Mouse (Mus musculus) neural tube, embryonic 10.5 days (tissue): ENCODE results near the gene Srarp.

Source experiments
- DNase-seq: peaks from one replicate; pipeline ENCODE4 v3.0.0-alpha.2; 2017; ENCODE audit warnings: low spot score; ENCODE audit errors: extremely low spot score

Srarp gene

DNA sequence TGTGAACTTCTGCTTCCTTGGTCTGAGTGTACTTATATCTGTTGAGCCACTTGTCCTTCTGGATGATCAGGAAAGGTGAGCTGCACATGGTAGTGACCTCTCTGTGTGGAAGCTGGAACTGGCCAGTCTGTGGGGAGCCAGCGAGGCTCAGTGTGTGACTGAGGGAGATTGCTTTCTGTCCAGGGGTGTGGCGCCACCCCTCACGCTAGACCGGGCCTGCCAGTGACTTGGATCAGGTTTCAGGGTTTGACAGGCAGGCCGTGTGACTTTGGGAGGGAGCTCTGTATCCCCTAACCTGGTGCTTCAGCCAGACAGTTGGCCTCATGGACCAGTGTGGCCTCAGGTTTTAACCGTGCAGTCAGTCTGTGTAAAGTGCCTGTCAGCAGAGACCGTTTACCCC lies 22.3 kb upstream of the Srarp start:
- no peak for DNase-seq

DNA sequence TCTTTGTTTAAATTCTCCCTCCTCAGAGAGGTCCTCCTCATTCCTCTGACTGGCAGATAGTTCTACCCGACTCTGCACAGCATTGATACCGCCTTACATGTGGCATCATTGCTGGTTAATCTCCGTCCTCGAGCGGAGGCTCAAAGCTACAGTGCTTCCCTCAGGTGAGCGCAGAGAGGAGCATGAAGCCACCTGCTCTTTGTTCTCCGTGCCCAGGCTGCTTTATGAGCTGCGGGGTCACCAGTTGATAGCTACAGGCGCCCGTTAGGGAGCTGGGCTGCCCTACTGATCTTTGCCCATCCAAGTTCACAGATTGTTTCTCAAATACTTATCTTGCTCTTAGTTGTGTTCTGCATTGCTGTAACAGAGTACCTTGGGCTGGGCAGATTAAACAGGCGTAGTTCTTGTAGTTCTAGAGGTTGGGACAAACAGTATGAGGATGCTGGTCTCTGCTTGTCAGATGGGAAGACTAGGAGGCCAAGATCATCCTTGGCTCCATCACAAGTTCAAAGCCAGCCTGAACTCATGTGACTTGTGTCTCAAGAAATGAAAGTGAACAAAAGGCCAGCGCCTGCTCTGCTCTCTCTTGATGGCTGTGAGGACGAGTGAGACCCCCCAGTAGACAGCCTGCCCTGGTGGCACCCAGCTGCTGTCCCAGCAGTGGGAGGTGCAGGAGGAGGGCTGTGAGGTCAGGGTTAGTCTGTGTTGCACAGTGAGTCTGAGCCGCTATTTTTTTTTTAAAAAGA lies 20.5 kb upstream of the Srarp start:
- DNase-seq, result no peak

DNA sequence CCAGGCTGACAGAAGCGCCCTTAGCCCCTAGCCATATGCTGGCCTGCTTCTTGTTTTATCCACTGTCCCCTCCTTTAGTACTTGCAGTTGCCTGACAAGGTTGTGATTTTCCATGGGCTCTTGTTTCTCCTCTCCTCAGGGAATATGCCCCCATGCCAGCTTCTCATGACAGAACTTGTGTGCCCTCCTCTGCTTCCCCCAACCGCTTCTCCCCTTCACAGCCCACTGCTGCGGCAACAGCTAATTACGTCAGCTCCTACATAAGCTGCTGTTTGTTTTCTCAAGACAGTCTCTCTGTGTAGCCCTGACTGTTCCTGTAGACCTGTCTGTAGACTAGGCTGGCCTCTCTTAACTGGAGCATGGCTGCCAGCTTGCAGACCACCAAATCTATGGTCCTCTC lies 19.6 kb upstream of the Srarp start:
- DNase-seq, result no peak

DNA sequence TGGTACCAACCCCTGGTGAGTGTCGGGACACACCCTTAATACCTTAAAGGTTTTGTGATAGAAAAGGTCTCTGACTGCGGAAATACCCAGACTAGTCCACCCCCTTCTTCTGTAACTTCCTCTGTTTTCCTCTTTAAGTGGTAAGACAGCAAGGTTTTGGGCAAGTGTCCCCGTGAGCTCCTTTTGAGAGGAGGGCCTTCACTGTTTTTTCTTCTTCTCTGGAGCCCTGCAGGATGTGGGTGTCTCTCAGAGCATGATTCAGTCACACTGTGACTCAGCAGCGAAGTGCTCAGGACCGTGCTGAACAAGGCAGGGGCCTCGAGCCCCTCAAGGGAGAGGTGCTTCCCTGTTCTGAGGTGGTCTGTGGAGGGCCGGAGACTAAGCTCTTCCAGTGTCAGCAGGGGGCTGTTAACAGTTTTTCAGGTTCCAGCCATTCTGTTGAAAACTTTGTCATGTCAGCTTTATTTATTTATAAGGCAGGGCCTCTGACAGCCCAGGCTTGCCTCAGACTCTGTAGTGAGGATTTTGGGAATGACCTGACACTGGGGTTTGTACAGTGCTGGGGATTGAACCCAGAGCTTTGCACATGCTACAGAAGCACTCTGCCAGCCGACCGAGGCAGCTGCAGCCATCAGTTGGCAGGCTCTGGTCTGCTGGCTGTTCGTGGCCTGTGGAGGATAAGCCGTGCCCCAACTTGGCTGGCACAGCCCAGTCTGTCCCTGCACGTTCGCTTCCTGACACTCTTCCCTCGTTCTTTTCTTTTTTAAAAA lies 18.9 kb upstream of the Srarp start:
- DNase-seq, result no peak

DNA sequence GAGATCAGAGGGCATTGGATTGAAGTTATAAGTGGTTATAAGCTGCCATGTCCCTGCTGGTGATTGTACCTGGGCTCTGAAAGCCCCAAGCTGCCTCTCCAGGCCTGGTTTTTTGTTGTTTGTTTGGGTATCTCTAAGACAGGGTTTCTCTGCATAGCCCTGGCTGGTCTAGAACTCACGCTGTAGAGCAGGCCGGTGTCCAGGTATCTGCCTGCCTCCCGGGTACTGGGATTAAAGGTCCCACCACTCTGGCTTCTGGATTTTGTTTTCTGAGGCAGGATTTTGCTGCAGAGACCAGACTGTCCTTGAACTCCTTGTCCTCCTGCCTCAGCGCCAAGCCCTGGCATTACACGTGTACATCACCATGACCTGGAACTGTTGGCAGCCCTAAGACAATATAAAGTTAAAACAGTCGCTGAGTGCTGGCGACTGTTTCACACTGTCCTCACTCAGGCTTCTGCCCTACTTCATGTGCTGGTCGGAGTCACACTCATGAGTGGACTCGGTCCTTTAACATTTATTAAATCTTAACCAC lies 16.1 kb upstream of the Srarp start:
- DNase-seq, result no peak

DNA sequence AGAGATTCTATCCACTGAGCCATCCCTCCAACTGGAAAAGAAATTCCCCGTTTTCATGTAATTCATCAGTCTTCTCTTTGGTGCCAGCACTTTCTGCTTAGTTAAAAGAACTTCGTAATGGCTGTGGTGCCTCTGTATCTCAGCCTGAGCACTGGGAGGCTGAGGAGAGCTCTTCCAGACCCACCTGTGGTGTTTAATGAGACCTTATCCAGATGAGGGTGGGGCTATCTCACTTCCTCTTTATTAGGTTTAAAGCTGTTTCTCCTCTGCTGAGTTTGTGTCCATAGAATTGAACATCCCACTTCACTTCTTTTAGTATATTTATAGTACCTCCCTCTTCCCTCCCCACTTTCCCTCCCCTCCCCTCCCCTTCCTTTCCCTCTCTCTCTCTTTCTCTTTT lies 15.3 kb upstream of the Srarp start:
- DNase-seq, result no peak

DNA sequence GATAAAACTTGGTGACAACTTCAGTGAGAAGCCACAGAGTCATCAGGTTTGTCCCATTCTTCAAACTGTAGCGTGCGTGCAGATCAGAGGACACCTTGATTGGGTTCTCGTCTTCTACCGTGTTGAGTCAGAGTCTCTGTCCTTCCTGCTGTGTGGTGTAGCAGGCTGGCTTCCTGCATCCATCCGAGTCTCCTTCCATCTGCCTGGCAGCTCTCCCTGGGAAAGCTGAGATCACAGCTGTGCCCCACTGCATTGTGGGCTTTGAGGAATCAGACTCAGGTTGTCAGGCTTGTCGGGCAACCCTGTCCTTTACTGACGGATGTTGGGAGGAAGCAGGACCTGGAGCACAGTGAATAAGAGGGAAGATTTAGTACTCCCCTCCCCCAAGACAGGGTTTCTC lies 10.3 kb upstream of the Srarp start:
- no peak for DNase-seq

DNA sequence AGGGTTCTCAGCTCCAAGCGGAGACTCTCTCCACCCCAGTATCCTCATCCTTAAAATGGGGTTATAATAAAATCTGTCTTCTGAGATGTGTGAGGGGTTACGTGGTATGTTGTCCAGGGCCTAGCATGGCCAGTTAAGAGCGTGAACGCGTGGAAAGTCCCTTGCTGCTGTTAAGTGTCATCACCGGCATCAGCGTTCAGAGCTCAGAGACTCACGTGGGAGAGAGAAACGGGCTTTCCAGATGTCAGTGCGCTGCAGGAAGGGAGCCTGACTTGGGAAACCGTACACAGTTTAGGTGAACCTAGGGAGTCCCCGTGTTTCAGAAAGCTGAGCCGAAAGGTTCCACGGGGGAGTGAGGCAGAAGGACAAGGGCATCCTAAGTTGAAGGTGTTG lies 9.4 kb upstream of the Srarp start:
- DNase-seq, result no peak

DNA sequence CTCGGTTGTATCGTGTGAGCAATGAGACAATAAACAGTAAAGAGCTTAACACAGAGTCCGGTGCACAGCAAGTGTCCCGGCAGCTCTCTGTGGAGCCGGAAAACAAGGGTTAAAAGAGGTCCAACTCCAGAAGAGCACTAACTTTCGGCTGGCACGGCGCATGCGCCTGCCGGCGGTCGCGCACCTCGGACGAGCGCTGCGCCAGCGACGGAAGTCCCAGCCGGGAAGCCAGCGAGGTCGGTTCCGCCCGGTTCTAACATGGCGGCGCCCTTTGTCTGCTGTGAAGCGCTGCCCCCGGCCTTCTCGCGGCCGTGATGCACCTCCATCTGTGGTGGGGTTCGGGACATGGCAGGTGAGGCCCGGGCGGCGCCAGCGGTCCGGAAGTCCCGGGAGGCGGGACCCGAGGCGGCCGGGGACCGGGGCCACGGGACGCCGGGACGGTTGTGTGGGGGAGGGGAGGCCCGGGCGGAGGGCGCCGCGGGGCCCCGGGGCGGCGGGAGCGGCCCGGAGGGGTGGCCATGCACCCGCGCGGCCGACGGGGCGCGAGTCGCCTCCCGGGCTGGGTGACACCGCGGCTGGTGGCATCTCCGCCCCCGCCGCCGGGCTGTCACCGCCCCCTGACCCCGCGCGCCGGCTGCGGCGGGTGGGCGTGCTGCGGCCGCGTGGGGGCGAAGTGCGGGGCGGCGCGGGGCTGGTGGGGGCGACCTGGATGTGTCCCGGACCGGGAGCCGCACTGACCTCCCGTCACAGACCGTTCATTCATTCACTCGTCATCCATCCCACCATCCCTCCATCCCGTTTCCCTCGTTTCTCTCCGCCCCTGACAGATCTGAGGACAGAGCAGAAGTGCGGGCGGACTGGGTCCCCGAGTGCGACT lies 8.8 kb upstream of the Srarp start, which contains the start of gene Zbtb17:
Gene Zbtb17 (plus strand): TSS at position 204 of the 877 bp plus-strand sequence.
- peak; percentile 92 for DNase-seq

DNA sequence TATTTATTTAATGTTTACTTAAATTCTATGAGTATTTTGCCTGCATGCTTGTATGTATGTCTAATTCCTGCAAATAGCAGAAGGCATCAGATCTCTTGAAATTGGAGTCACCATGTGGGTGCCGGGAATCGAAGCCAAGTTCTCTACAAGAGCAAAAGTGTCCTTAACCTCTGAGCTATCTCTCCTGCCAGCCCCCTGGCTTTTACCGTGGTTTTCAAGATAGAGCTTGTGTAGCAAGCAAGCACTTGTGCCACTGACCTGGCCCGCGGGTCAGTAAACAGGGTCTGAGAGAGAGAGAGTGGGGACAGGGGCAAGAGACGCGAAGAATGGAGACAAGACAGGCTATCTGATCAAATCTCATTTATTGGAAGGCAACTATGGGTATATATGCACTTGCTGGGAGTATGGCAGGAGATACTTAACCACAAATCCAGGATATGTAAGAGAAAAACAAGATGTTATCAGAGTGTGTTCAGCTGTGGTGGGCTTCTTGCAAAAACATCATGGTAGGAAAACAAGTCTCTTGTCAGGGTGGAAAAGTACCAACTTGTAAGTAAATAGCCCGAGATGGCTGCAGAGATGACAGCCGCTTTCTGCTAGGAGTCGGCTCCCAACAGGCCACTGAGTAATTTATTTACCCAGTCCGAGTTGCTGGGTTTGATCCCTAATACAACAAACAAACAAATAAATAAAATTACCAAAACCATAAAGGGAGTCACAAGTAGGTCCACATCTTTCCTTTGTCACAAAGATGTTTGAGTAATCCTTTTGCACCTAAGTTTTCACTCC lies 7.9 kb upstream of the Srarp start:
- DNase-seq, result no peak

DNA sequence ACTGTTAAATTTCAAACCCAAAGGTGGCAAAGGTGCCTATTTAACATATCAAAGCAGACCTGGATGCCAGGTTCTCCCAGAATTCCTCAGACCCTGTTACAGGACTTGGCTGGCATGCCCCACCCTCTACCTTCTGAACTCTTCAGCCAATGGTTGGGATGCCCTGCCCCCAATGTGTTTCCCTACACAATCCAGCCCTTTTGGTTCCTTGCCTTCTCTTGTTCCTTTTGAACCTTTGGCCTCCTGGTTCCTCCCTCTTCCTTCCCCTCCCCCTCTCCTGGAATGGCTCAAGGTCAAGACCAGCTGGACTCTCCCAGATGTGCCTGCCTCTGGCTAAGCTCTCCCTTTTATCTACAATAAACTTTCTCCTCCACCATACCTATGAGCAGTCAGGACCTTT lies 5.0 kb upstream of the Srarp start:
- no peak for DNase-seq

DNA sequence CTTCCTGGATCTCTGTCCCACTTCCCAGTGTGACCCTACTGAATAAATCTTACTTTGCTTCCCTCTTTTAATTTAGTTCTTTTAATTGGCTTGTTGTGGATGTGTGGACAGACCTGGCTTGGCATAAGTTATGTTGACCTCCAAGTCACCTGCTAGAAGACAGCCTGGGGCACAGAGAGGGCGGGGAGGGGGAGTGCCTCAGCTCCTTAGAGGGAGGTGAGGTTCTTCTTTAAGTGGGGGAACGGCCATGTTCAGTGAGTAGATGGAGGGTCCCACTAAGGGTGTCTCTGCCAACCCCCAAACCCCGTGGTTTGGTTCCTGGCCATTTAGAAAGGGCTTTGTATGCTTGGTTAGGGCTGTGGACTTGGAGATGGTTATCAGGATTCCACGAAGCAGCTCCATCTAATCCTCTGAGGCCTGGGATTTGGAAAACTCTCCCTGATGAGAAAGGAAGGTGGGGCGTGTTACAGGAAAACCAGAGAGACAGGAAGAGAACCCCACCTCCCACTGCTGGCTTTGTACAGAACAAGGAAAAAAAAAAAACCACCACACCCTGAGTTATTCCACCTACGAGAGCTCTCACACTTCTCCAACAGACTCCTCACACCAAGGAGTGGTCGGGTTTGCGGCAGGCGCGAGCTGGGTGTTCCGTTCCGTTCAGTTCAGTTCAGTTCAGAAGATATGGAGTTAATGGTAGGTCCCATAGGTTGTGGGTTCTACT lies 3.3 kb upstream of the Srarp start:
- DNase-seq, result no peak

DNA sequence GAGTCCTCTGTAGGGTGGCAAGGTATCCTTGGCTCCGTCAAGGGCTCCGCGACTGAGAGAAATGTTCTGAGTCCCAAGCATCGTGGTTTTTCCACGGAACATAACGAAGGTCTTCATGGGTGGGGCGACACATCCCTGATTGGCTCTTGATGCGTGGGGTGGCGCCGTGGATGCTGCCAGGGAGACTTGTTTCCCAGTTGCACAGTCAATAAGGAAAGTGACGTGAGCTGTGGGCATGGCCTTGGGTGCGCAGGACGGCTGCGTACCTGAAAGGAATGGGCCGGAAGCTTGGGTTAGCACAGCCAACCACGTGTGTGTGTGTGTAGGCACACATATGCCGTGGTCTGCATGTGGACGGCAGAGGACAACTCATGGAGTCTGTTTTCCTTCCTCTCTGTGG lies 2.7 kb downstream of the Srarp start:
- DNase-seq, result no peak

DNA sequence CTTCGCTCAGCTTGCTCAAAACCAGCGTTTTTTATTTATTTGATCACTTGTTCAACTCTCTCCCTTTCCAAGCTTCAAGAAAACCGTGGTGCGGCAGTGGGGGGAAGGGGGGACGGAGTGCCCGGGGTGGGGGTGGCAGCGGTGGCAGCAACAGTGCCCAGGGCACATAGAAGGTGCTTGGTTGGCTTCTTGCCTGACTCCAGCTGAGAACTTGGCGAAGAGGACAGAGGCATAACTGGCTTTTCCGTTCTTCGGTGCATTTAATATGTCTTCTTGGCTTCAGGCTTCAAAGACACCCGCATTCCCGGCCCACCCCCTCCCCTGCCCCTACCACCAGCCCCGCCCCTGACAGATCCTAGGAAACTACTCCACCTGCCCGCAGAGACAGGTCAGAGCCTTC lies 3.2 kb downstream of the Srarp start:
- no peak for DNase-seq

DNA sequence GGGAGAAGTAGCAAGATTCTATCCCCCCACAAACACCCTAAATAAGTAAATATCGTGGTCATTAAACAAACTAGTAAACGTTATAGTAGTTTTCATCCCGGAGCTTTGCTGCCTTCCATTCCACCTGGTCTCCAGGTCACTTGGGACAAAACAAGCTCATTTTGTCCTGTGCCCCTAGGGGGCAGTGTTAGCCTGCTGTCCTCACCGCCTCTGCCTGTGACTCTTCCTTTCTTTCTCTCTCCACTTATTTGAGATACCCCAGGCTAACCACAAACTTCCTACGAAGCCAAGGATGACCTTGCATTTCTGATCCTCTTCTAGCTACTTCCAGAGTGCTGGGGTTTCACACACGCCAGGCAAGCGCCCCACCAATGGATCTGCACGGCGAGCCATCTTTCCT lies 4.9 kb downstream of the Srarp start:
- DNase-seq, result peak; percentile 61

DNA sequence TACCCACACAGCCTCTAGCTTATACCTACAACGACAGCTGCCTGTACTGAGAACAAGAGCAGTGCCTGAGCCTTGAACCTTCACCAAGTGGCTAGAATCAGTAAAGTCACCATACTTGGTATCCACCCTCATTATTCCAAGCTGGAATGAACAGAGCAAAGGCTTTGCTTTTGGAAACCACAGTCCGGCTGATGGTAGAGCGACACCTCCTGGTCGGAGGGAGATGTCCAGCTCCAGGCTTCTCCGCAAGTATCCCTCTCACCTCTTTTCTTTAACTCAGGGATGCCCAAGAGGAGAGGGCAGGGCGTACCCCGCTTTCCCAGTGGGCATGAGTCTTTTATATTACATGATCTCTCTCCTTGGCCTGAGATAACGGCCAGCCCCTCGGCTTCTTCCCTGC lies 6.1 kb downstream of the Srarp start:
- DNase-seq, result no peak

DNA sequence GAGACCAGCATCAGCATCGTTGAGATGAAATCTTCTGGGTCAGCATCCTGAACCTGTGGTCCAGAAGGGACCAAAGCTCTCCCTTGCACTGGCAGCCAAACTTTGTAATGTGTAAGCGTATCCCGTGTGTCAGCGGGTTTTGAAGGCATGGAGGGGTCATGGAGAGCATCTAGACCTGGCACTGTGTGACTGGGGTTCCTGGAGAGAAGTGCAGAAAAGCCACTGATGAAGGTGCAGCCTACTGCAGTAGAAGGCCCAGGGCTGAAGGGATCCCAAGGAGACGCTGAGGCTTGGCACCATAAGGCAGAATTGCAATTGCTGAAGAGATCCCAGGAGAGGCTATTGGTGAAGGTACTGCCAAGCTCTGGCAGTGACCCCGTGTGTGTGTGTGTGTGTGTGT lies 6.5 kb downstream of the Srarp start:
- no peak for DNase-seq

DNA sequence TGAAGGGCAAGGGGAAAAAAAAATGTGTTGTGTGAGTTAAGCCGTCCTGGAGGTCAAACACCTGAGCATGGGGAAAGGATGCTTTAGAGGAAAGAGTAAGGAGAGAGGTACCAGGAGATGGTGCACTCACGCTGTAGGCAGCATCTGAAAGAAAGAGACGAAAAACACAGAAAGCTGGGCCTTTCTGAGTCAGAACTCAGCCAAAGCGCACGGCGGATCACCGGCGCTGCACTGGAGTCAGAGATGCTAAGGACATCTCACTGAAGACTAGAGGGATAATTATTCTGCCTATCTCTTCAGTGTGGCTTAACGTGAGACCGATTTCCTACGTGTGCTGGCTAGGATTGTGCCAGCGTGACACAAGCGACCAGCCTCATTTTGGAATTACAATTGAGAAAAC lies 8.0 kb downstream of the Srarp start:
- no peak for DNase-seq

DNA sequence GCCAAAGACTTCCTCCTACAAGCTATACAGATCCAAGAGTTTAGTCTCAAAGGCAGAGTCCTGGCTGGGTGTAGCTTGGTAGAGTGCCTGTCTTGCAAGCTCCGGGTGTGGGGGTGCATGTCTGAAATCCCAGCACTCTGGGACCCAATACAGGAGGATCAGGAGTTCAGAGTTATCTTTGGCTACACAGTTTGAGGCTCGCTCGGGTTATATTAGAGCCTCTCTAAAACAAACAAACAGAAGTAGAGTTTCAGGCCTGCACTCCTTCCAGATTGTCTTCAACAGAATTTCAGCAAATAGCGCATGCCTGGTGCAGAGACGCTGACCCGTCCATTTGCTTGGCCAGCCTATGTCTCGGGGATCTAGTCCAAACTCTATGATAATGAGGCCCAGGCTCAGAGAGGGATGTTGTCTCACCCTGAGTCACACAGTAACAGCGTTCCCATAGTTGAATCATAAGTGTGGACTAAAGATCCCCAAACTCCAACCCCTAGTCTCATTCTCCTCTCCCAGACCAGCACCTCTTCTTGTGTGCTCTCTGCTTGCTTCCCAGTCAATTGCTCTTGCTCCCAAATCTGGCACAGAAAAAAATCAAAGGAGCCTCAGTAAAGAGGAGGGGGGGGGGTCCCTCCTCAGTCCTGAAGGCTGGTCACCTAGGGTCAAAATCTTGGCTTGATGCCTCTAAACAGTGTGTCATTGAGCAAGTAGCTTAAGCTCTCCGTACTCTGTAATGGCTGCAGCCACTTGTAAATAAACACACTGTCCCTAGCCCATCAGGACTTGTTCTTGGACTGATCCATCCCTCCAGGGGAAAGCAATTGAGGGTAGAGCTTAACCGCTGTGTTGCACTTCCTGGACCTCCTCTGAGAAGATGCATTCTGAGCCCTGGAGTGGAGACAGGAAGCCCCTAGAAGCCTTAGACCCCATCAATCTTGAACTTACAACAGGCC lies 8.8 kb downstream of the Srarp start:
- DNase-seq, result no peak
